Mouse (Mus musculus): ENCODE measurements around the gene Masp1. TPM values are rescaled to one million over a fixed set of nuclear protein-coding genes. Genes with fewer than 3 reads are reported as not detected.
A peak's percentile ranks its signal among the peaks of the same experiment; 100 is the strongest.

Masp1 gene
- polyA plus RNA-seq, 1 experiment, result 0.80 TPM

- WGBS, result 90% methylated on average over 4 of the region's 4 CpGs
- TF ChIP-seq CTCF (IDR thresholded peaks at IDR 0.05; ENCODE audit: borderline replicate concordance, control insufficient read depth, extremely low read depth, insufficient read depth, low read length, poor library complexity) (no peak), POLR2A (IDR thresholded peaks at IDR 0.05; ENCODE audit: control insufficient read depth, extremely low read depth, insufficient read depth, low read length, poor library complexity) (no peak)
- no peaks in the 10 kb centered on the region for H3K27me3 ChIP-seq (ENCODE audit: control insufficient read depth, insufficient read depth, low read length)
- no peaks in the 10 kb centered on the region for H3K36me3 ChIP-seq (ENCODE audit: control insufficient read depth, insufficient read depth, low read length)
- H3K4me1 ChIP-seq (replicated peaks; ENCODE audit: control insufficient read depth, insufficient read depth, low read length), result no peaks in the 10 kb centered on the region; the same call in 1 of the 2 replicates
- no peak for DNase-seq
- no peak overlapping the region for H3K27ac ChIP-seq (ENCODE audit: control insufficient read depth, insufficient read depth, low read length)
- H3K4me3 ChIP-seq (ENCODE audit: control insufficient read depth, insufficient read depth, low read length), result no peak overlapping the region
Observed at GRCm38 (mm10) chr16:23444231-23444630, 76.4 kb downstream of the Masp1 start.

- WGBS, result 76% methylated on average over 12 of the region's 12 CpGs
Observed at GRCm38 (mm10) chr16:23437404-23438166, 83.0 kb downstream of the Masp1 start.

GRCm38 (mm10) chr16:23429991-23430390 lies 90.6 kb downstream of the Masp1 start:
- Histone ChIP-seq H3K4me1 (replicated peaks; ENCODE audit: control insufficient read depth, insufficient read depth, low read length) (no peaks in the 10 kb centered on the region), H3K4me3 (ENCODE audit: control insufficient read depth, insufficient read depth, low read length) (no peak overlapping the region), H3K27ac (ENCODE audit: control insufficient read depth, insufficient read depth, low read length) (no peak overlapping the region), H3K27me3 (ENCODE audit: control insufficient read depth, insufficient read depth, low read length) (no peaks in the 10 kb centered on the region), H3K36me3 (ENCODE audit: control insufficient read depth, insufficient read depth, low read length) (no peaks in the 10 kb centered on the region)
- WGBS, result 92% methylated on average over 8 of the region's 8 CpGs
- no peak for TF ChIP-seq POLR2A (IDR thresholded peaks at IDR 0.05; ENCODE audit: control insufficient read depth, extremely low read depth, insufficient read depth, low read length, poor library complexity)
- no peak for TF ChIP-seq CTCF (IDR thresholded peaks at IDR 0.05; ENCODE audit: borderline replicate concordance, control insufficient read depth, extremely low read depth, insufficient read depth, low read length, poor library complexity)
- no peak for DNase-seq

More at GRCm38 (mm10) chr16:23437404-23438166, 83.0 kb downstream of the Masp1 start:
- Histone ChIP-seq H3K4me1 (replicated peaks; ENCODE audit: control insufficient read depth, insufficient read depth, low read length) (no peaks in the 10 kb centered on the region), H3K27ac (ENCODE audit: control insufficient read depth, insufficient read depth, low read length) (no peak overlapping the region), H3K27me3 (ENCODE audit: control insufficient read depth, insufficient read depth, low read length) (no peaks in the 10 kb centered on the region), H3K4me3 (ENCODE audit: control insufficient read depth, insufficient read depth, low read length) (no peak overlapping the region), H3K36me3 (ENCODE audit: control insufficient read depth, insufficient read depth, low read length) (no peaks in the 10 kb centered on the region)
- DNase-seq, result peak; percentile 24
- TF ChIP-seq CTCF (IDR thresholded peaks at IDR 0.05; ENCODE audit: borderline replicate concordance, control insufficient read depth, extremely low read depth, insufficient read depth, low read length, poor library complexity) (0 out of 2 replicates have a peak, but pooled peaks have one; percentile 36), POLR2A (IDR thresholded peaks at IDR 0.05; ENCODE audit: control insufficient read depth, extremely low read depth, insufficient read depth, low read length, poor library complexity) (no peak)

GRCm38 (mm10) chr16:23428647-23429319 lies 91.8 kb downstream of the Masp1 start, which contains the start of gene Rtp1:
Gene Rtp1, plus strand, starts transcription at chr16:23429133.
- WGBS, result 88% methylated on average over 7 of the region's 7 CpGs
- Histone ChIP-seq H3K36me3 (ENCODE audit: control insufficient read depth, insufficient read depth, low read length) (no peaks in the 10 kb centered on the region), H3K27me3 (ENCODE audit: control insufficient read depth, insufficient read depth, low read length) (no peaks in the 10 kb centered on the region), H3K27ac (ENCODE audit: control insufficient read depth, insufficient read depth, low read length) (no peak within 1 kb of the TSS), H3K4me3 (ENCODE audit: control insufficient read depth, insufficient read depth, low read length) (no peak within 1 kb of the TSS), H3K4me1 (replicated peaks; ENCODE audit: control insufficient read depth, insufficient read depth, low read length) (no peaks in the 10 kb centered on the region)
- DNase-seq, result no peak
- no peak for TF ChIP-seq POLR2A (IDR thresholded peaks at IDR 0.05; ENCODE audit: control insufficient read depth, extremely low read depth, insufficient read depth, low read length, poor library complexity)
- no peak for TF ChIP-seq CTCF (IDR thresholded peaks at IDR 0.05; ENCODE audit: borderline replicate concordance, control insufficient read depth, extremely low read depth, insufficient read depth, low read length, poor library complexity)

- Histone ChIP-seq H3K36me3 (ENCODE audit: control insufficient read depth, insufficient read depth, low read length) (no peaks in the 10 kb centered on the region), H3K4me3 (ENCODE audit: control insufficient read depth, insufficient read depth, low read length) (no peak overlapping the region), H3K4me1 (replicated peaks; ENCODE audit: control insufficient read depth, insufficient read depth, low read length) (no peaks in the 10 kb centered on the region), H3K27me3 (ENCODE audit: control insufficient read depth, insufficient read depth, low read length) (no peaks in the 10 kb centered on the region), H3K27ac (ENCODE audit: control insufficient read depth, insufficient read depth, low read length) (no peak overlapping the region)
- DNase-seq, result no peak
- TF ChIP-seq POLR2A (IDR thresholded peaks at IDR 0.05; ENCODE audit: control insufficient read depth, extremely low read depth, insufficient read depth, low read length, poor library complexity) (no peak), CTCF (IDR thresholded peaks at IDR 0.05; ENCODE audit: borderline replicate concordance, control insufficient read depth, extremely low read depth, insufficient read depth, low read length, poor library complexity) (no peak)
- 96% methylated on average over 1 of the region's 1 CpGs for WGBS
Observed at GRCm38 (mm10) chr16:23427701-23428100, 92.9 kb downstream of the Masp1 start.

- TF ChIP-seq POLR2A (IDR thresholded peaks at IDR 0.05; ENCODE audit: control insufficient read depth, extremely low read depth, insufficient read depth, low read length, poor library complexity), result no peak
- no peak for TF ChIP-seq CTCF (IDR thresholded peaks at IDR 0.05; ENCODE audit: borderline replicate concordance, control insufficient read depth, extremely low read depth, insufficient read depth, low read length, poor library complexity)
- no peaks in the 10 kb centered on the region; the same call in 1 of the 2 replicates for H3K4me1 ChIP-seq (replicated peaks; ENCODE audit: control insufficient read depth, insufficient read depth, low read length)
- no peak for DNase-seq
- H3K4me3 ChIP-seq (ENCODE audit: control insufficient read depth, insufficient read depth, low read length), result no peak overlapping the region
- H3K36me3 ChIP-seq (ENCODE audit: control insufficient read depth, insufficient read depth, low read length), result no peaks in the 10 kb centered on the region
- 92% methylated on average over 5 of the region's 5 CpGs for WGBS
- H3K27me3 ChIP-seq (ENCODE audit: control insufficient read depth, insufficient read depth, low read length), result no peaks in the 10 kb centered on the region
- H3K27ac ChIP-seq (ENCODE audit: control insufficient read depth, insufficient read depth, low read length), result no peak overlapping the region
Observed at GRCm38 (mm10) chr16:23423825-23424224, 96.8 kb downstream of the Masp1 start.

Data from thymus, adult 2 months (tissue).